Mouse (Mus musculus) cerebellum, adult 2 months (tissue): Measurements from ENCODE around the gene Pde10a.

ENCODE experiments used
- CTCF ChIP-seq: fragments of 200-500 bp; IDR thresholded peaks from 2 replicates; pipeline ENCODE4 v1.5.1; 2011; ENCODE audit warnings: low read depth, mild to moderate bottlenecking, control low read depth, low read length, moderate library complexity, borderline replicate concordance; ENCODE audit not compliant: insufficient read depth
- POLR2A ChIP-seq: fragments of 200-500 bp; IDR thresholded peaks from 2 replicates; pipeline ENCODE4 v1.6.1; 2011; ENCODE audit warnings: low read length, control low read depth, borderline replicate concordance; ENCODE audit not compliant: insufficient read depth

DNA sequence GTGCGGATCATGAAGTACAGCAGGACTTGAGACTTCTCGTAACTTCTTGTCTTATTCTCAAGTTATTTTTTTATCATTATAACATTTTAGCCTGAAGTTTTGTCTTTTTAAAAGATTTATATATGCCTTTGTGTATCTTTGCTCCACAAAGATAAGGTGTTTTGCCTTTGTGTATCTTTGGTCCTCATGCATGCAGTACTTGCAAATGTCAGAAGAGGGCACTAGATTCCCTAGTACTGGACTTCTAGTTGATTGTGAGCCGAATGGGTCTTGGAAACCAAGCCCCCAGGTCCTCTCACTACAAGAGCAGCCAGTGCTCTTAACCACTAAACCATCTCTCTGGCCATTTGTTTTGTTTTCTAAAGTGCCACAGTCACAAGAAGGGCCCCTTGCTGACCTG is 55.2 kb downstream of the Pde10a start:
- TF ChIP-seq CTCF: peak; percentile 37; the same call in 1 of the 2 replicates
- TF ChIP-seq POLR2A: no peak
